Mouse (Mus musculus): ENCODE results near the gene Kif9. TPM values are rescaled to one million over a fixed set of nuclear protein-coding genes. Genes with fewer than 3 reads are reported as not detected.
A peak's percentile ranks its signal among the peaks of the same experiment; 100 is the strongest.

The Kif9 gene
- polyA plus RNA-seq, 1 experiment from 2014 or later, result 0.23 TPM

DNA sequence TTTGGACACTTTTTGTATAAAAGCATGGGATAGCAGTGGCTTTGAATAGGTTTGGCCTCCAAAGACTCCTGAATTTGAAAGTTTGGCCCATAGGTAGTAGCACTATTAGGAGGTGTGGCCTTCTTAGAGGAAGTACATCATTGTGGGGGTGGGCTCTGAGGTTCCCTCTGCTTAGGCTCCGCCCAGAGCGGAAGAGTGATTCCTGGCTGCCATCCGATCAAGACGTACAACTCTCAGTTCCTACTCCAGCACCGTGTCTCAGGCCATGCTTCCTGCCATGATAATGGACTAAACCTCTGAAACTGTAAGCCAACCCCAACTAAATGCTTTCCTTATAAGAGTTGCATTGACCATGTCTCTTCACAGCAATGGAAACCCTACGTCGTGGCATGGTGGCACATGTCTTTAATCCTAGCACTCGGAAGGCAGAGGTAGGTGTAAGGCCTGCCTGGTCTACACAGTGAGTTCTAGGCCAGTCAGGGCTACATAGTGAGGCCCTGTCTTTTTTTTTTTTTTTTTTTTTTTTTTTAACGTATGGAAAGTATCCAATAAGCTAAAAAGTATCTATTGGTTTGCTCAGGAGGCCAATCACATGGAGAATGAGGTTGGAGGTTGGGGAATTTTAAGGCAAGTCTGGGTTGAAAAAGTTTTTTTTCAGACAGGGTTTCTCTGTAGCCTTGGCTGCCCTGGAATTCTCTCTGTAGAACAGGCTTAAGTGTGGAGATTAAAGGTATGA is 52.4 kb downstream of the Kif9 start:
- H3K27me3 ChIP-seq, result no peaks in the 10 kb centered on the region
- 59% methylated on average over 9 of the region's 9 CpGs for WGBS (ENCODE audit: insufficient replicate concordance)
- 0 out of 2 replicates have a peak overlapping the region, but pooled peaks have one; percentile 8 for H3K9ac ChIP-seq
- peak overlapping the region; percentile 10; the same call in 1 of the 2 replicates for H3K4me2 ChIP-seq
- no peak overlapping the region; the same call in 1 of the 2 replicates for H3K4me3 ChIP-seq (replicated peaks)
- no peak overlapping the region for H3K27ac ChIP-seq (replicated peaks)
- ATAC-seq (ENCODE audit: insufficient read depth), result no peak
- no peaks in the 10 kb centered on the region for H3K36me3 ChIP-seq (replicated peaks)
- H3K4me1 ChIP-seq (replicated peaks), result peaks cover 26% of the 10 kb centered on the region
- no peaks in the 10 kb centered on the region for H3K9me3 ChIP-seq (replicated peaks)

DNA sequence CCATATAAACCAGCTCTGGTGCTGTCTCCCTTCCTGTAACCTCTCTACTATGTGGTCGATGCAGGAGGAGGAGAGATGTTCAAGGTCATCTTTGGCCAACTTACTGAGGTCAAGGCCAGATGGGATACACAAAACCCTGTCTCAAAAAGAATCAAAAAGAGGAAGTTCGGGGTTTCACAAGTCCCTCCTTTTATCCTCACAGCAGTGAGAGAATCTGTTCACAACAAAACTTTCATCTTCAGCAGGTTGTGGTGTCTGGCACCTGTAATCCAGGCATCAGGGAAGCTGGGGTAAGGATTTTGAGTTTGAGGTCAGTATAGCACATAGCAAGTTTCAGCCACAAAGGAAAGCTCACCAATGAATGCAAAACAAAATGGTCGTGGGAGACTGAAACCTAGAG is 53.9 kb downstream of the Kif9 start:
- Histone ChIP-seq H3K27ac (replicated peaks) (peak overlapping the region; percentile 20), H3K4me3 (replicated peaks) (no peak overlapping the region), H3K27me3 (no peaks in the 10 kb centered on the region), H3K9me3 (replicated peaks) (no peaks in the 10 kb centered on the region), H3K36me3 (replicated peaks) (no peaks in the 10 kb centered on the region), H3K9ac (no peak overlapping the region), H3K4me1 (replicated peaks) (peaks cover 41% of the 10 kb centered on the region), H3K4me2 (0 out of 2 replicates have a peak overlapping the region, but pooled peaks have one; percentile 93)
- no peak for ATAC-seq (ENCODE audit: insufficient read depth)
- 28% methylated on average over 3 of the region's 3 CpGs for WGBS (ENCODE audit: insufficient replicate concordance)

DNA sequence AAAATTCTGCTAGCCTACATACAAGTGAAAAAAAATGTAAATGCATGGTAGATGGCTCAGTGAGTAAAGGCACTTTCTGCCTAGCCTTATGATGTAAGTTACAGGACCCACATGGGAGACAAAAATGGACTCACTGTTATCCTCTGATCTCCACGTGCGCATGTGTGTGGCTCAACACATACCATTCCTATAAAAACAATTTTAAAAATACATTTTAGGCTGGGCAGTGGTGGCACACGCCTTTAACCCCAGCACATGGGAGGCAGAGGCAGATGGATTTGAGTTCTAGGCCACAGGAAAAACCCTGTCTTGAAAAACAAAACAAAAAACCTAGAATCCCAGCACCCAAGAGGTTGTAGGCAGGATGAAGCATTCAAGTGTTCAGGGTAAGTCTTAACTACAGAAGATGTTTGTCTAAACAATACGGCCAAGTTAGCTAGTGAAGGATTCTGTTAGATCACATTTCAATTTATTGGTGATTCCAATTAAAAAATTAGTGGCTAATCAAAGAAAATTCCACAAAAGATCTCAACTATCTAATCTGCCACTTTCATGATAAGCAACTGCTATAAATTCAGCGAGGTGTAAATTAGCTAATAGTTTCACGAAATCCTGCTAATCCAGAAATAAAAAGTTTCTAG is 54.5 kb downstream of the Kif9 start:
- ATAC-seq (ENCODE audit: insufficient read depth), result no peak
- no peaks in the 10 kb centered on the region for H3K27me3 ChIP-seq
- peak overlapping the region; percentile 20 for H3K27ac ChIP-seq (replicated peaks)
- no peaks in the 10 kb centered on the region for H3K36me3 ChIP-seq (replicated peaks)
- H3K9me3 ChIP-seq (replicated peaks), result no peaks in the 10 kb centered on the region
- peak overlapping the region; percentile 83 for H3K4me3 ChIP-seq (replicated peaks)
- H3K4me1 ChIP-seq (replicated peaks), result peaks cover 47% of the 10 kb centered on the region
- WGBS (ENCODE audit: insufficient replicate concordance), result 27% methylated on average over 6 of the region's 6 CpGs
- H3K4me2 ChIP-seq, result peak overlapping the region; percentile 93
- peak overlapping the region; percentile 99; the same call in 1 of the 2 replicates for H3K9ac ChIP-seq

DNA sequence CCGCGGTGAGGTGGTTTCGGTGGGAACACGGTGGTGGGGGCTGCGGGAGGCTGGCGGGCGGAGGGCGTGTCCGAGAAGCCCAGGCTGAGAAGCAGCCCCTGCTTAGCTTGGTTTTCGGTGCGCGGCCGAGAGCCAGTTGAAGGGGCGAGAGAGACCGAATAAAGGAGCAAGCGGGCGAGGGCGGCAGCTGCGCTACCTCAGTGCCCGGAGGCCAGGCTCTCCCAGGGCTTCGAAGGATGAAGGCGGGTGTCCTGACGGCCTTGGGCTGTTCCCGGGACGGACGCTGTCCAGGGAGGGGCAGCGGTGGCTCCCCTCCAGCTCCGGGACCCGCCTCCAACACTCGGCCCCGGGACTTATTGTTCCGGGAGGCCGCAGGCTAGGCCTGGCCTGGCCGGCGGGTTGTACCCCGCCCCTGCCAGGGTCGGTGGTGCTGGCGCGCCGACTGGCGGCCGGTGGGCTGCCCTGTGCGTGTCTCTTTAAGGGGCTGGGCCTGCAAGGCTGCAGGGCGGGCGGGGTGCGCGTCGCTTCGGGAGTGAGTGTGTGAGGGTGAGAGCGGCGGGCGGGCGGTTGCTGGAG is 55.2 kb downstream of the Kif9 start:
- no peaks in the 10 kb centered on the region for H3K27me3 ChIP-seq
- peak overlapping the region; percentile 83 for H3K4me3 ChIP-seq (replicated peaks)
- H3K9me3 ChIP-seq (replicated peaks), result no peaks in the 10 kb centered on the region
- H3K9ac ChIP-seq, result peak overlapping the region; percentile 99
- peaks cover 52% of the 10 kb centered on the region for H3K4me1 ChIP-seq (replicated peaks)
- peak overlapping the region; percentile 93 for H3K4me2 ChIP-seq
- H3K27ac ChIP-seq (replicated peaks), result peak overlapping the region; percentile 98
- H3K36me3 ChIP-seq (replicated peaks), result 0 out of 2 replicates have a peak, but pooled peaks cover 3% of the 10 kb centered on the region
- peak; percentile 96 for ATAC-seq (ENCODE audit: insufficient read depth)
- under 1% methylated on average over 52 of the region's 53 CpGs for WGBS (ENCODE audit: insufficient replicate concordance)

DNA sequence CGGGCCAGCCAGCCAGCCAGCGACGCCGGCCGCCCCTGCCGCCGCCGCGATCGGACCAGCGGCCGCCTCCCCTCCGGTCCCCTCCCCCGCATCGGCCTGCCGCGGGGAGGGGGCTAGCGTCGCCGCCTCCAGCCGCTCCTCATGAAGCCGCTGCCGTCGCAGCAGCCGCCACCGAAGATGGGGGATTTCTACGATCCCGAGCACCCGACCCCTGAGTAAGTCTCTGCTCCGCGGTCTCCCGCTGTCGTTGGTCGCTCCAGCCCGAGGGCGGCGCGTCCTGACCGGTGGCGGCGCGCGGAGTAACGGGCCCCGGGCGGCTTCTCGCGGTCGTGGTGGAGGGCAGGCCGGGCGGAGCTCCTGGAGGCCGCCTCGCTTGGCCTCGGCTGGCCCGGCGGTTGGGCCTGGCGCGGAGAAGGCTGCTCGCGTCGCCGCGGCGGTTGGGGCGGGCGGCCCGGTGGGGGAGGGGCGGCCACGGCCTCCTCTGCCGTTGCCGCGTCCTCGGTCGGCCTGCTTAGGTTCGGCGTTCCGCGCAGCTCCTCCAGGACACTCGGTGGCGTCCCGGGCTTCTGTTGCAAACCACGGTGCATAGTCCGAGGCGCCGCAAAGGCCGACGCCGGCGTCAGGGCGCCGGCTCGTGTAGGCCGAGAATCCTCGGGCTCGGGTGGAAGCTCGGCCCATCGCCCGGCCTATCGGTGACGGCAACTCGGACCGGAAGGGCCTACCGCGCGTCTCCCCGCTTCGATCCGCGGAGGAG is 56.0 kb downstream of the Kif9 start, which contains the start of gene Setd2:
Gene Setd2 (plus strand): TSS at position 60 of the 754 bp plus-strand sequence.
- WGBS (ENCODE audit: insufficient replicate concordance), result under 1% methylated on average over 106 of the region's 109 CpGs
- Histone ChIP-seq H3K27ac (replicated peaks) (peak within 1 kb of the TSS; percentile 98), H3K4me2 (peak within 1 kb of the TSS; percentile 93), H3K36me3 (replicated peaks) (0 out of 2 replicates have a peak, but pooled peaks cover 3% of the 10 kb centered on the region), H3K27me3 (no peaks in the 10 kb centered on the region), H3K4me1 (replicated peaks) (peaks cover 52% of the 10 kb centered on the region), H3K9me3 (replicated peaks) (no peaks in the 10 kb centered on the region), H3K4me3 (replicated peaks) (peak within 1 kb of the TSS; percentile 83), H3K9ac (peak within 1 kb of the TSS; percentile 99)
- ATAC-seq (ENCODE audit: insufficient read depth), result peak; percentile 68

DNA sequence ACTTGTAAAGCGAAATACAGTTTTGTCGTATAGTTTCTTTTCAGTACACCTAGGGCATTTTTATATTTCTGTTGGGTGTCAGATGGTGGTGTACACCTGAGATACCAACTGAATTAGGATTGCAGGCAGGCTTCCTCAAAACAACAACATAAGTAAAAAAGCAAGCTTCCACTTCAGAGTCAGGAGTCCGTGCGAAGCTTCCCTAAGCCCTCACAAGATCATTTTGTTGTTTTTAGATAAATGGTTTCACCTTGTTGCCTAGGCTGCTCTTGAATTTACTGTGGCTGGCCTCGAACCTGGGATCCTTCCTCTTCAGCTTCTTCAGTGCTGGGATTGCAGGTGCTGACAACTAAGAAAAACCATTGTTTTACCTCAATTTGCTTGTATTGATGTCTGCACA is 56.9 kb downstream of the Kif9 start:
- peak overlapping the region; percentile 93 for H3K4me2 ChIP-seq
- H3K27ac ChIP-seq (replicated peaks), result peak overlapping the region; percentile 98; the same call in 1 of the 2 replicates
- H3K9me3 ChIP-seq (replicated peaks), result no peaks in the 10 kb centered on the region
- ATAC-seq (ENCODE audit: insufficient read depth), result no peak
- peak overlapping the region; percentile 83 for H3K4me3 ChIP-seq (replicated peaks)
- no peaks in the 10 kb centered on the region for H3K27me3 ChIP-seq
- 0 out of 2 replicates have a peak, but pooled peaks cover 3% of the 10 kb centered on the region for H3K36me3 ChIP-seq (replicated peaks)
- peaks cover 59% of the 10 kb centered on the region for H3K4me1 ChIP-seq (replicated peaks)
- WGBS (ENCODE audit: insufficient replicate concordance), result 18% methylated on average over 5 of the region's 5 CpGs
- H3K9ac ChIP-seq, result peak overlapping the region; percentile 99

DNA sequence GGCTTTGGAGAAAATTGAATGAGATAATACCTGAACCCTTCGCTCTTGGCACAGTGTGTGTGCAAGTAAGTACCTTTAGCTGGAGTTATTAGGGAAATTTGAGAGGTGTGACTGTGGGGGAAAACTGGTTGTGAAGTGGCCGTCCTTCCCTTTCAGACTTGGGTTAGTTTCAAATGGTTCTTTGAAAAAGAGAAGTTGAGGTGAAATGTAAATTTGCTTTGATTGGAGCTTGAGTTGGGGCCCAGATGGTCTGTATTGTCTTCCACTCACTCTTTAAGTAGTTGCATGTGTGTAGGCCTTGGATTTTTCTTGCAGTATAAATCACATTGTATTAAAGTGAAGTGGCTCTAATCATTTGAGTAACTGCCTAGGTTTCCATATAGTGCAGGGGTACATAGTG is 58.4 kb downstream of the Kif9 start:
- no peaks in the 10 kb centered on the region for H3K27me3 ChIP-seq
- no peak for ATAC-seq (ENCODE audit: insufficient read depth)
- H3K9ac ChIP-seq, result no peak overlapping the region
- H3K4me1 ChIP-seq (replicated peaks), result peaks cover 57% of the 10 kb centered on the region
- 61% methylated on average over 2 of the region's 2 CpGs for WGBS (ENCODE audit: insufficient replicate concordance)
- no peaks in the 10 kb centered on the region for H3K9me3 ChIP-seq (replicated peaks)
- no peak overlapping the region for H3K27ac ChIP-seq (replicated peaks)
- H3K4me3 ChIP-seq (replicated peaks), result no peak overlapping the region
- 0 out of 2 replicates have a peak overlapping the region, but pooled peaks have one; percentile 93 for H3K4me2 ChIP-seq
- 0 out of 2 replicates have a peak, but pooled peaks cover 7% of the 10 kb centered on the region for H3K36me3 ChIP-seq (replicated peaks)

DNA sequence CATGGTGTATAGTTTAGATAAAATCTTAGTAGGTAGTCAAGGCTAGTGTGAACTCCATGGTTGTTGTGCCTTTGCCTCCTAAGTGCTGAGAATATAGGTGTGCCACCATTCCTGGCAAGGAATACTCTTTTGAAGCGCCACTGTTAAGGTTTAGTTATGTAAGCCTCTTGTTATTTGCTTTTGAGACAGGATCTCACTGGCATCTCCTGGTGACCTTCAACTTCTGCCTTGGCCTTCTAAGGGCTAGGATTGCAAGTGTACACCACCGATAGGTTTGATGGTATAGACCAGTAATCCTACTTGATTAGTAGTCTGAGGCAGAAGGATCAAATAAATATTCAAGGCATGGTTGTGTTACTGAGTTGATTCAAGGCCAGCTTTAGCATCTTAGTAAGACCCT is 59.9 kb downstream of the Kif9 start:
- peaks cover 57% of the 10 kb centered on the region for H3K4me1 ChIP-seq (replicated peaks)
- 82% methylated on average over 2 of the region's 2 CpGs for WGBS (ENCODE audit: insufficient replicate concordance)

DNA sequence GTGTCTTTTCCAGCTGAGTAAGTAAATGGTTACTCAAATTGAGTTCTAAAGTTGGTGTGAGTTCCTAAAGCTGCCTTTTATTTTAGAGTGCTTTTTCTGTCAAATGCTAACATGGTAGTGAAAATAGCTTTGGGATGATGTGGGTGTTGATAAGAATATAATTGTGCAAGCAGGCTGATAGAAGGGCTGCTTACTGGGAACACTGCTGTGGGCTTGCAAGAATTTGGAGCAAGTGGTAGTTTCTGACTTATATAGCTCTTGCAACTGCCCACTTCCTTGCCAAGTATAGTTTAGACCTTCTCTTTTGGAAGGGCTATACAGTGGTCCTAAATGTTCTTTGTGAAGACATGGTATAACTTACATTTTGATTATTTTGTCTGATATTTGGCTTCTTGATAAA is 61.8 kb downstream of the Kif9 start:
- ATAC-seq (ENCODE audit: insufficient read depth), result no peak
- Histone ChIP-seq H3K27ac (replicated peaks) (no peak overlapping the region), H3K27me3 (no peaks in the 10 kb centered on the region), H3K4me1 (replicated peaks) (peaks cover 59% of the 10 kb centered on the region), H3K4me2 (no peak overlapping the region), H3K4me3 (replicated peaks) (no peak overlapping the region), H3K9ac (no peak overlapping the region), H3K9me3 (replicated peaks) (no peaks in the 10 kb centered on the region), H3K36me3 (replicated peaks) (peaks cover 10% of the 10 kb centered on the region; the same call in 1 of the 2 replicates)

More for the DNA sequence above, 59.9 kb downstream of the Kif9 start:
- Histone ChIP-seq H3K27me3 (no peaks in the 10 kb centered on the region), H3K4me2 (no peak overlapping the region), H3K4me3 (replicated peaks) (no peak overlapping the region), H3K36me3 (replicated peaks) (0 out of 2 replicates have a peak, but pooled peaks cover 7% of the 10 kb centered on the region), H3K9me3 (replicated peaks) (no peaks in the 10 kb centered on the region), H3K27ac (replicated peaks) (no peak overlapping the region), H3K9ac (no peak overlapping the region)
- no peak for ATAC-seq (ENCODE audit: insufficient read depth)

DNA sequence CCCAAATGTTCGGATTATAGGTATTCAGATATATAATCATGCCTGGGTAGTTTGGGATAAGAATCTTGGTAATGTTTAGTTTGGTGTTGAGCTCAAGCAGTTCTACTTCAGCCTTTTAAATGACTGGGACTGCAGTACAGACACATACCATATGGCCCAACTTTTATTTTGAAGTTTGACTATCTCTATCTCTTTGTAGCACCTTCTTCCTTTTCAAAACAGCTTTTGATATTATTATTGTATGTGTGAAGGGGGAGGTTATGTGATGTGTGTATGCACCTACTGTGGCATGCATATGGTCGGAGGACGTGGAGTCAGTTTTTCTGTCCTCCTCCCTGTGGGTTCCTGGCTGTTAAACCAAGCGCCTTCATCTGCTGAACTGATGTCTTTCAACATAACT is 65.2 kb downstream of the Kif9 start:
- 51% methylated on average over 4 of the region's 4 CpGs for WGBS (ENCODE audit: insufficient replicate concordance)
- no peak overlapping the region for H3K9ac ChIP-seq
- no peak for ATAC-seq (ENCODE audit: insufficient read depth)
- no peak overlapping the region for H3K4me2 ChIP-seq
- H3K9me3 ChIP-seq (replicated peaks), result no peaks in the 10 kb centered on the region
- no peak overlapping the region for H3K4me3 ChIP-seq (replicated peaks)
- H3K27me3 ChIP-seq, result no peaks in the 10 kb centered on the region
- H3K4me1 ChIP-seq (replicated peaks), result peaks cover 27% of the 10 kb centered on the region
- H3K36me3 ChIP-seq (replicated peaks), result peaks cover 9% of the 10 kb centered on the region; the same call in 1 of the 2 replicates
- no peak overlapping the region for H3K27ac ChIP-seq (replicated peaks)

Data from liver, embryonic 15.5 days (tissue).